In genomic region chr7:79279376-79280029, GRCm38 (mm10) we compare ENCODE assay signal across 8 mouse cellular contexts. TPM values are rescaled to one million over a fixed set of nuclear protein-coding genes. Genes with fewer than 3 reads are reported as not detected.
DNase-seq lines count a peak whose midpoint lies in the region; ATAC-seq lines count a peak whose summit lies in the region.

No protein-coding gene starts in this region.

- H3K27me3 ChIP-seq in neural tube, embryonic 13.5 days: no peaks in the 10 kb centered on the region
- no peaks in the 10 kb centered on the region for H3K27me3 ChIP-seq in forebrain, embryonic 14.5 days (replicated peaks; ENCODE audit: control insufficient read depth, insufficient read depth, low read length)
- no peaks in the 10 kb centered on the region for H3K27me3 ChIP-seq in limb, embryonic 10.5 days (ENCODE audit: low read depth, poor library complexity, severe bottlenecking)
- no peaks in the 10 kb centered on the region for H3K27me3 ChIP-seq in neural tube, embryonic 15.5 days (replicated peaks)

- WGBS in neural tube, embryonic 13.5 days: 81% methylated on average over 10 of the region's 10 CpGs
- 71% methylated on average over 10 of the region's 10 CpGs for WGBS in forebrain, embryonic 14.5 days
- 78% methylated on average over 10 of the region's 10 CpGs for WGBS in limb, embryonic 10.5 days
- WGBS in neural tube, embryonic 15.5 days: 80% methylated on average over 10 of the region's 10 CpGs

- H3K4me1 ChIP-seq in neural tube, embryonic 13.5 days (replicated peaks): peaks cover 90% of the 10 kb centered on the region
- peaks cover 37% of the 10 kb centered on the region for H3K4me1 ChIP-seq in forebrain, embryonic 14.5 days (ENCODE audit: control insufficient read depth, insufficient read depth, low read length)
- H3K4me1 ChIP-seq in limb, embryonic 10.5 days: peaks cover 49% of the 10 kb centered on the region
- H3K4me1 ChIP-seq in neural tube, embryonic 15.5 days: peaks cover 57% of the 10 kb centered on the region

- H3K9me3 ChIP-seq in neural tube, embryonic 13.5 days: no peaks in the 10 kb centered on the region
- no peaks in the 10 kb centered on the region for H3K9me3 ChIP-seq in forebrain, embryonic 14.5 days (replicated peaks; ENCODE audit: control insufficient read depth, low read length)
- H3K9me3 ChIP-seq in limb, embryonic 10.5 days (replicated peaks): no peaks in the 10 kb centered on the region
- no peaks in the 10 kb centered on the region for H3K9me3 ChIP-seq in neural tube, embryonic 15.5 days (replicated peaks)

- no peak for ATAC-seq in neural tube, embryonic 13.5 days (ENCODE audit: low read depth)
- ATAC-seq in forebrain, embryonic 14.5 days: no peak
- no peak for ATAC-seq in neural tube, embryonic 15.5 days (ENCODE audit: low FRiP score)

- H3K9ac ChIP-seq in neural tube, embryonic 13.5 days: 0 out of 2 replicates have a peak overlapping the region, but pooled peaks have one; percentile 31
- H3K9ac ChIP-seq in forebrain, embryonic 14.5 days (ENCODE audit: low read length): no peak overlapping the region
- H3K9ac ChIP-seq in neural tube, embryonic 15.5 days (replicated peaks): no peak overlapping the region

- no peak overlapping the region for H3K4me3 ChIP-seq in neural tube, embryonic 13.5 days
- H3K4me3 ChIP-seq in forebrain, embryonic 14.5 days (ENCODE audit: low read depth, low read length): no peak overlapping the region
- no peak overlapping the region for H3K4me3 ChIP-seq in limb, embryonic 10.5 days
- H3K4me3 ChIP-seq in neural tube, embryonic 15.5 days (replicated peaks): no peak overlapping the region

- H3K36me3 ChIP-seq in neural tube, embryonic 13.5 days: no peaks in the 10 kb centered on the region
- no peaks in the 10 kb centered on the region for H3K36me3 ChIP-seq in forebrain, embryonic 14.5 days (ENCODE audit: control insufficient read depth, insufficient read depth, low read length)
- H3K36me3 ChIP-seq in limb, embryonic 10.5 days: peaks cover 8% of the 10 kb centered on the region; the same call in 1 of the 2 replicates
- H3K36me3 ChIP-seq in neural tube, embryonic 15.5 days: no peaks in the 10 kb centered on the region

- DNase-seq in neural tube, embryonic 10.5 days (ENCODE audit: extremely low spot score, low spot score): no peak
- no peak for DNase-seq in forebrain, embryonic 14.5 days (ENCODE audit: low spot score)
- no peak for DNase-seq in limb, embryonic 10.5 days (ENCODE audit: low spot score)
- no peak for DNase-seq in right cerebral cortex, postnatal 4 days
- DNase-seq in T-cell, adult 2 months (ENCODE audit: low spot score): no peak
- DNase-seq in cerebellum, postnatal 25 days: no peak

- H3K4me2 ChIP-seq in neural tube, embryonic 13.5 days: no peak overlapping the region
- H3K4me2 ChIP-seq in forebrain, embryonic 14.5 days (ENCODE audit: low read length): no peak overlapping the region
- H3K4me2 ChIP-seq in neural tube, embryonic 15.5 days: no peak overlapping the region

- peak overlapping the region; percentile 33; the same call in 1 of the 2 replicates for H3K27ac ChIP-seq in neural tube, embryonic 13.5 days (replicated peaks)
- H3K27ac ChIP-seq in forebrain, embryonic 14.5 days (ENCODE audit: low read depth, low read length): peak overlapping the region; percentile 33; the same call in 1 of the 2 replicates
- H3K27ac ChIP-seq in limb, embryonic 10.5 days: peak overlapping the region; percentile 68
- H3K27ac ChIP-seq in neural tube, embryonic 15.5 days (replicated peaks): peak overlapping the region; percentile 7; the same call in 1 of the 2 replicates

RNA-seq across cellular contexts. Expression of gene Abhd2, which starts 6.5 kb away (rescaled TPM):
- 15.7 and 16.7 TPM in 2 replicates for polyA plus RNA-seq in neural tube, embryonic 13.5 days (2015; fragmentation: Nextera tagmentation; extraction: Ambion mirVana)
- polyA plus RNA-seq in forebrain, embryonic 14.5 days (2014; fragmentation: Nextera tagmentation; extraction: Ambion mirVana): 22.3 and 23.5 TPM in 2 replicates
- polyA plus RNA-seq in limb, embryonic 10.5 days (2016; fragmentation: Nextera tagmentation; extraction: Ambion mirVana): 6.3 and 7.0 TPM in 2 replicates
- 15.6 TPM in 2 replicates for polyA plus RNA-seq in neural tube, embryonic 15.5 days (2015; fragmentation: Nextera tagmentation; extraction: Ambion mirVana)

Comparison
In these comparisons a context has a peak if more than half of its experiments do, and no peak if none do; other contexts are left out.
1. H3K27ac ChIP-seq: peak in every context shown above with its lines; median percentile 68 in limb, embryonic 10.5 days; 33 in neural tube, embryonic 13.5 days; 33 in forebrain, embryonic 14.5 days; 7 in neural tube, embryonic 15.5 days.